Mouse (Mus musculus) bone marrow, adult 2 months (tissue): ENCODE measurements at regions not wholly inside any gene's neighbourhood (a gene's known extent, or its start where the extent isn't known, plus 50 kb on each side); places are given as distances from the start of the nearest gene placed in this dataset.

Experiments used
- CTCF ChIP-seq: fragments of 200-500 bp; IDR thresholded peaks from 2 replicates; pipeline ENCODE4 v1.5.1; 2011; ENCODE audit warnings: low read length, control low read depth; ENCODE audit not compliant: control insufficient read depth, insufficient read depth
- POLR2A ChIP-seq: fragments of 200-500 bp; IDR thresholded peaks from 2 replicates; pipeline ENCODE4 v1.6.1; 2011; ENCODE audit warnings: low read depth, mild to moderate bottlenecking, control low read depth, low read length, borderline replicate concordance; ENCODE audit not compliant: control insufficient read depth

GRCm38 (mm10) chr6:31178201-31178880 lies 219.5 kb upstream of the Klf14 start:
- TF ChIP-seq CTCF (no peak), POLR2A (no peak)
